Mouse (Mus musculus) stomach, postnatal 0 days (tissue): Measurements from ENCODE around the gene Asb4. TPM values are rescaled to one million over a fixed set of nuclear protein-coding genes. Genes with fewer than 3 reads are reported as not detected.

ENCODE experiments used
- ATAC-seq: fragments of 200-750 bp; cut with Nextera tagmentation; 2 replicates; pipeline ENCODE4 v1.8.0; 2017; ENCODE audit not compliant: low FRiP score, low TSS enrichment
- DNase-seq: peaks from one replicate; pipeline ENCODE4 v3.0.0-alpha.2; 2016; ENCODE audit warnings: low spot score
- H3K27ac ChIP-seq: fragments of 300-500 bp; sonication (generic); replicated peaks from 2 replicates; pipeline ENCODE4 v1.5.1; 2014; ENCODE audit warnings: mild to moderate bottlenecking, control low read depth
- H3K27me3 ChIP-seq: fragments of 300-500 bp; sonication (generic); 2 replicates; pipeline ENCODE4 v1.6.1; 2014; ENCODE audit warnings: low read length; ENCODE audit not compliant: control insufficient read depth, insufficient read depth
- H3K36me3 ChIP-seq: fragments of 300-500 bp; sonication (generic); 2 replicates; pipeline ENCODE4 v1.6.1; 2014; ENCODE audit warnings: low read length, mixed read lengths; ENCODE audit not compliant: control insufficient read depth, insufficient read depth
- H3K4me1 ChIP-seq: fragments of 300-500 bp; sonication (generic); replicated peaks from 2 replicates; pipeline ENCODE4 v1.6.1; 2014; ENCODE audit warnings: antibody characterized with exemption; ENCODE audit not compliant: control insufficient read depth, insufficient read depth
- H3K4me2 ChIP-seq: fragments of 300-500 bp; sonication (generic); replicated peaks from 2 replicates; pipeline ENCODE4 v1.6.1; 2014; ENCODE audit warnings: low read depth, mild to moderate bottlenecking, control low read depth, moderate library complexity
- H3K4me3 ChIP-seq: fragments of 300-500 bp; sonication (generic); 2 replicates; pipeline ENCODE4 v1.5.1; 2014; ENCODE audit warnings: low read depth, low read length, control low read depth
- H3K9ac ChIP-seq: fragments of 300-500 bp; sonication (generic); 2 replicates; pipeline ENCODE4 v1.6.1; 2014; ENCODE audit warnings: mild to moderate bottlenecking, low read length, control low read depth, mixed read lengths
- H3K9me3 ChIP-seq: fragments of 300-500 bp; sonication (generic); 2 replicates; pipeline ENCODE4 v1.6.1; 2016; ENCODE audit warnings: low read length; ENCODE audit not compliant: control insufficient read depth
- CTCF ChIP-seq: IDR thresholded peaks from 2 replicates; pipeline ENCODE4 v1.5.1; 2016; ENCODE audit warnings: antibody characterized with exemption, low read depth, mild to moderate bottlenecking, moderate library complexity
- EP300 ChIP-seq: optimal IDR thresholded peaks from 2 replicates; pipeline ENCODE3; 2016; ENCODE audit warnings: antibody characterized with exemption
- WGBS: fragments of 180-500 bp; shearing (Covaris S2); extraction: QIAGEN DNeasy Blood & Tissue Kit; methylation state at CpG from one replicate; pipeline ENCODE4 v1.1.7; 2014; 5-methylcytosine and 5-hydroxymethylcytosine counted together
- polyA plus RNA-seq: library from polyadenylated mRNA; unstranded; fragments of >200 nt; fragmentation: Nextera tagmentation; extraction: Ambion mirVana; gene quantifications from 2 replicates; pipeline ENCODE4 v1.2.1, GENCODE M21; 2015

Gene Asb4
- polyA plus RNA-seq, 1 experiment from 2014 or later, result 1.5 TPM

GRCm38 (mm10) chr6:5357873-5358272 is 25.3 kb upstream of the Asb4 start:
- no peak for ATAC-seq
- TF ChIP-seq CTCF (no peak), EP300 (no peak)

GRCm38 (mm10) chr6:5360402-5360801 is 22.8 kb upstream of the Asb4 start:
- no peak for DNase-seq
- H3K9me3 ChIP-seq, result no peaks in the 10 kb centered on the region
- no peak overlapping the region for H3K27ac ChIP-seq
- H3K4me3 ChIP-seq, result no peak overlapping the region
- H3K4me2 ChIP-seq, result no peak overlapping the region
- H3K9ac ChIP-seq, result no peak overlapping the region
- WGBS, result 85% methylated on average over 5 of the region's 5 CpGs
- TF ChIP-seq CTCF, result no peak
- no peak for TF ChIP-seq EP300
- ATAC-seq, result no peak
- H3K4me1 ChIP-seq, result no peaks in the 10 kb centered on the region
- no peaks in the 10 kb centered on the region for H3K36me3 ChIP-seq
- no peaks in the 10 kb centered on the region for H3K27me3 ChIP-seq

More at GRCm38 (mm10) chr6:5357873-5358272, 25.3 kb upstream of the Asb4 start:
- Histone ChIP-seq H3K4me2 (no peak overlapping the region), H3K36me3 (no peaks in the 10 kb centered on the region), H3K4me1 (no peaks in the 10 kb centered on the region), H3K9ac (no peak overlapping the region), H3K27me3 (no peaks in the 10 kb centered on the region), H3K27ac (no peak overlapping the region), H3K4me3 (no peak overlapping the region), H3K9me3 (no peaks in the 10 kb centered on the region)
- no peak for DNase-seq

- H3K36me3 ChIP-seq, result no peaks in the 10 kb centered on the region
- no peaks in the 10 kb centered on the region for H3K4me1 ChIP-seq
- H3K27me3 ChIP-seq, result no peaks in the 10 kb centered on the region
- DNase-seq (no peak), ATAC-seq (no peak)
- no peak overlapping the region for H3K4me3 ChIP-seq
- H3K4me2 ChIP-seq, result no peak overlapping the region
- TF ChIP-seq EP300, result no peak
- TF ChIP-seq CTCF, result no peak
- 86% methylated on average over 6 of the region's 6 CpGs for WGBS
- no peaks in the 10 kb centered on the region for H3K9me3 ChIP-seq
- no peak overlapping the region for H3K9ac ChIP-seq
- no peak overlapping the region for H3K27ac ChIP-seq
Observed at GRCm38 (mm10) chr6:5361987-5362386, 21.2 kb upstream of the Asb4 start.

DNA sequence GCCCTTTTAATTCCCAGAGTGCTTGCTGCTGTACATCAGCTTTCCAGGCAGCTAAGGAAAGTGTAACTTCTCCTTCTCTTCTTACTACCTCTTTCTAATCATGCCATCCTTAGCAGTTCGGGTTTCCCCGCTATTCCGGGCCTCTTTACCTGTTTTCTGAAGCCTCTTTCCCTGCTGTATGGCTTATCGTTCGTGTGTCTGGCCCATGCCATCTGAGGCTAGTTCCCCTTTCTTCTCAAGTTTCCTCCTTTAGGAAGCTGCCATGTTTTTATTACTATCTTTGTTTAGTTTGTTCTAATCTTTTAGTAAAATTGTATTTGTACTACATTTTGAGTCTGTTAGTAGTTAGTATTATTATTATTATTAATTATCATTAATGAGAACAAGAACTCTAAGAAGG is 17.3 kb upstream of the Asb4 start:
- no peak for TF ChIP-seq CTCF
- TF ChIP-seq EP300, result no peak
- no peak for DNase-seq
- 81% methylated on average over 5 of the region's 5 CpGs for WGBS
- Histone ChIP-seq H3K4me2 (no peak overlapping the region), H3K4me3 (no peak overlapping the region), H3K9ac (no peak overlapping the region), H3K36me3 (no peaks in the 10 kb centered on the region), H3K9me3 (no peaks in the 10 kb centered on the region), H3K4me1 (no peaks in the 10 kb centered on the region), H3K27me3 (no peaks in the 10 kb centered on the region), H3K27ac (no peak overlapping the region)
- no peak for ATAC-seq

- no peak overlapping the region for H3K4me3 ChIP-seq
- no peak overlapping the region for H3K9ac ChIP-seq
- DNase-seq, result no peak
- H3K27ac ChIP-seq, result no peak overlapping the region
- H3K4me1 ChIP-seq, result peaks cover 4% of the 10 kb centered on the region; the same call in 1 of the 2 replicates
- no peak overlapping the region for H3K4me2 ChIP-seq
- ATAC-seq, result no peak
- H3K36me3 ChIP-seq, result no peaks in the 10 kb centered on the region
- WGBS, result 85% methylated on average over 4 of the region's 4 CpGs
- TF ChIP-seq EP300, result no peak
- TF ChIP-seq CTCF, result no peak
- H3K9me3 ChIP-seq, result no peaks in the 10 kb centered on the region
- no peaks in the 10 kb centered on the region for H3K27me3 ChIP-seq
Observed at GRCm38 (mm10) chr6:5376884-5377283, 6.3 kb upstream of the Asb4 start.

GRCm38 (mm10) chr6:5379048-5379447 is 4.1 kb upstream of the Asb4 start:
- Histone ChIP-seq H3K27ac (no peak overlapping the region), H3K27me3 (no peaks in the 10 kb centered on the region), H3K9me3 (no peaks in the 10 kb centered on the region), H3K36me3 (no peaks in the 10 kb centered on the region), H3K4me1 (peaks cover 4% of the 10 kb centered on the region; the same call in 1 of the 2 replicates), H3K4me2 (no peak overlapping the region; the same call in 1 of the 2 replicates), H3K4me3 (no peak overlapping the region), H3K9ac (no peak overlapping the region)
- no peak for TF ChIP-seq EP300
- 68% methylated on average over 3 of the region's 3 CpGs for WGBS
- no peak for DNase-seq
- no peak for ATAC-seq
